Mouse (Mus musculus): ENCODE measurements around the gene Arid3b.

Gene Arid3b

DNA sequence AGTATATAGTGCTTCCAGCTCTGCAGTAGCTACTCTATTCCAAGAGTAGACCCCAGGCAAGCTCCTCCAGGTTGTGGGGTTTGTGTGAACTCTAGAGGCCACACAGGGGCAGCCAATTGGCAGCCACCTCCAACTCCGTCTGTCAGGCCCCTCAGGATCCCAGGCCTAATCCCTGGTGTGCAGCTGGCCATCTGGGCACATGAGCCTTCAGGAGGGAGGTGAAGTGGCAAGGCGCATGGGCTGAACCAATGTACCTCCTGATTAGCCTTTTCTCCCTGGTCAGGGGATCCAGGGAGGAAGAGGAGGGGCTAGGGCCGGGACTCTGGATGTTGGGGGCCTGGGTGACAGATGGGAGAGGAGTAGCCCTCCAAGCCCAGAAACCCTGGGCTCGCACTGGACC is 60.9 kb downstream of the Arid3b start:
- no peak for DNase-seq (ENCODE audit: low read depth, low spot score)

DNA sequence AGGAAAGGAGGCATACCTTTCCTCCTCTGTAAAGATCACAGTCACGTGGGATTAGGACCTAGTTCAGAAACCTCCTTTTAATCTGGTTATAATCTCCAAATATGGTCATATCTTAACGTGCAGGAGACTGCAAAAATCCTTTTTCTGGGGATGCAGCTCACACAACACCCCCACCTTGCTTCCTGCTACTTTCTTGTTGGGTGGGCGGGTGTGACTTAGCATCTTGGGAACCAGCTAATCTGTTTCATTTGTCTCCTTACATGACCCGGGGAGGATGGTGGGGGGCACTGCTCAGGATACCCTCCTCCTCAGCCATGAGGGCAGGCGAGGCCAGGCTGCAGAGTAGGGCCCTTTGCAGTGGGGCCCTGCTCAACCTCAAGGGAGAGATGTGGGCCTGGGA is 61.6 kb downstream of the Arid3b start:
- no peak for DNase-seq (ENCODE audit: low read depth, low spot score)

DNA sequence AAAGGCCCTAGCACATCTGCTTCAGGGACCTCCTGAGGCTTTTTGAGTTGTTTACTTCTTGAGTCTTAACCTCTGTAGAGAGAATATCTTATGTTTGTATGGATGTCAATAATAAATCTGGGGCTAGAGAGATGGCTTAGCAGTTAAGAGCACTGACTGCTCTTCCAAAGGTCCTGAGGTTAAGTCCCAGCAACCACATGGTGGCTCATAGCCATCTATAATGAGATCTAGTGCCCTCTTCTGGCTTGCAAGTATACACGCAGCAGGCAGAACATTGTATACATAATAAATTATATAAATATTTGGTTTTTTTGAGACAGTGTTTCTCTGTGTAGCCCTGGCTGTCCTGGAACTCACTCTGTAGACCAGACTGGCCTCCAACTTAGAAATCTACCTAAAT is 62.4 kb downstream of the Arid3b start:
- peak; percentile 47 for DNase-seq (ENCODE audit: low read depth, low spot score)

DNA sequence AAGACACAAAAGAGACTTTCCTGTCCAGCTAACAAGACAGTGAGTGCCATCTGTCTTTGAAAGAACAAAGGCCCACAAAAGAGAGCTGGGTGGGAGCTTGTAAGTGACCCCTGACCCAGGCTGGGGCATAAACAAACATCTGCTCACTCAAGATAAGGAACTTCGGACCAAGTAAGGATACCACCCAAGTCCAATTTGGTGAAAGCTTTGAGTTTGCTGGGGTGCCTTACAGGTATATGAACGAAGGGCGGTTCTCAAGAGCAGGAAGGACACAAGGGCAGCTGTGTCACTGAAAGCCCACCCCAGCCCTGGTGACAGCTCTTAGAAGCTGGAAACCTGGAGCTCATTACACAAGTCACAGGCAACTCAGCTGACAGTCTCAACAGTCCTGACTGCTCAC is 62.8 kb downstream of the Arid3b start:
- no peak for DNase-seq (ENCODE audit: low read depth, low spot score)

DNA sequence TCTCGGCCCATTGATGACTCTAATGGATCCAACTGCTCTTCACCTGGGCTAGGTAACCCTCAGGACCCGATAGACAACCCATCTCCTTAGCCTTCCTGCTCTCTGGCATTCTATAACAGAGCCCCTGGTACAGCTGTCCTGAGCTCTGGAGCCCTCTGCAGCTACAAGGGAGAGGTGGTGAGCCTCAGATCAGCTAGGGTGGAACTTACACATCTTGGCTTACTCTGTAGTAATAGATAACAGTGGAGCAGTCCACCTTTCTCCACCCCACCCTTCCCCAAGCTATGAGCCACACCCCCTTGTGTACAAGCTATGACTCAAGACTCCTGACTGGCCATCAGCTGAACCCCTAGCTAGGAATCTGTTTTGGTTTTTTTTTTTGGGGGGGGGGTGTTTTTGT is 65.8 kb downstream of the Arid3b start:
- DNase-seq (ENCODE audit: low read depth, low spot score), result no peak

DNA sequence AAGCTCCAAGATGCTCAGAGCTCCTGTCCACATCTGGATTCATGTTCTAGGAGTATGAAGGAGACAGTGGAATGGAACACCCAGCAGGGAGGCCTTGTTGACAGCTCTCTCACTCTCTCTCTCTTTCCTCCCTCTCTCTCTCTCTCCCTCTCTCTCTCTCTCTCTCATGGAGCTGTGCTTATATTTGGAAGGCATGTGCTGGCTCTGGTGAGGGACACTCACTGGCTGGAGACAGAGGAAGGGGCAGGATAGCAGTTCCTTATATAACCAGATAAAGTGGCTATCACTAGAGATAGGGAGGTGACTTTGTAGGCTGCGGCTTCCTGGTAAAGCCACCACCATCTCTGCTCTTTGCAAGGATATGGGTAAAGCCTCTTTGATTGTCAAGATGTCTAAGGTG is 66.4 kb downstream of the Arid3b start:
- no peak for DNase-seq (ENCODE audit: low read depth, low spot score)

DNA sequence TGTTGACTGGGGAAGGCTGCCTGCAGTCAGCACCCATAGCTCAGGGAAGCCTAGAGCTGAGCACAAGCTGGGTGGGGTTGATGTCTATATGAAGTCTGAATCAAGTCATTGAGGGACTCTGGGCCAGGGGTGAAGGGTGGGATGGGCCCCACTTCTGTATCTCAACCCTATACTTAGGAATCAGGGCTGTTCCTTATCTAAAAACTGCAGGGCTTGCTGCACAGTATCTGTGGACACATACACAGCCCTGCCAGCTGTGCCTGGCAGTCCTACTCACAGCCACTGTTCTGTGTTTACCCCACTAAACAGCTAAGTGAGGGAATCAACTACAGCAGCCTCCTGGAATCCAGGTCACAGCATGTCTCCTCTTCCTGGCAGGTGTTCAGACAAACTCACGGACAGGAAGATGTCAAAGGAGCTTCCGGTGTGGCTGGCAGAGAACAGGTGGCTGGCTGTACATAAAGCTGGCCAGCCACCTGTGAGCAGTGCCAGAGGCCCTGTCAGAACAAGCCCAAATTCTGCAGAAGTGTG is 67.0 kb downstream of the Arid3b start:
- no peak for DNase-seq (ENCODE audit: low read depth, low spot score)

DNA sequence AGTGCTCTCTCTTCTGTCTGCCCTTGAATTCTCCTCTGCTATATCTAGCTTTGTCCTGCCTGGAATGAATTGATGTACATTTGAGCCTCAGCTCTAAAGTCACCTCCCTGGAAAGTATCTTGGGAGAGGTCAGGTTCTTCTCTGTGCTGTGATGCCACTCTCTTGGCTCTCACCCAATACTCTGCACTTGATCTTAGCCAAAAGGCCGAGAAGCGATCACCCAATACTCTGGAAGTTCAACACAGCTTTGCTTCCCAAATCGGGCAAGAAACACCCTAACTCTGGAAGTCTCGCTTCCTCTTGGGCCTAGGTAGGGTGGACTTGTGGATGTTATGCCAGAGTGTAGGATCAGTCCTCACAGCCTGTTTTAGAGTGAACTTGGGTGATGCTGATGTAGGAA is 69.4 kb downstream of the Arid3b start:
- no peak for DNase-seq (ENCODE audit: low read depth, low spot score)

DNA sequence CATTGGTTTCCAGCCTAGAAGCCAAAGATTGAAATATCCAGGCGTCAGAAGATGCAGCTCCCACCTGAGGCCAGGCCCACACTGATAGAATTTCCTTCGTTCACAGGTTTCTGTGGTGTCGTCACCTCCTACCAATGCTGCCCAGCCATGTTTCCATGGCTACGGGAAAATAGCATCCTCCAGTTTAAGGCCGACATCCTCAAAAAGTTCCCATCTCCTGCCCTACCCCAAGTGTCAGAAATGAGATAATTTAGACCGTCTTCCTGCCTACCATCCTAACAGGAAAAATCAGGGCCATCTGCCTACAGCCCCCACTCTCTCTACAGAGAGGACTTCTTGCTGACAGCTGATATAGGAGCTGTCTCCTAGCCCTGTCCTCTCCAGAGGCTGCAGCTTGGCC is 70.2 kb downstream of the Arid3b start:
- DNase-seq (ENCODE audit: low read depth, low spot score), result no peak

DNA sequence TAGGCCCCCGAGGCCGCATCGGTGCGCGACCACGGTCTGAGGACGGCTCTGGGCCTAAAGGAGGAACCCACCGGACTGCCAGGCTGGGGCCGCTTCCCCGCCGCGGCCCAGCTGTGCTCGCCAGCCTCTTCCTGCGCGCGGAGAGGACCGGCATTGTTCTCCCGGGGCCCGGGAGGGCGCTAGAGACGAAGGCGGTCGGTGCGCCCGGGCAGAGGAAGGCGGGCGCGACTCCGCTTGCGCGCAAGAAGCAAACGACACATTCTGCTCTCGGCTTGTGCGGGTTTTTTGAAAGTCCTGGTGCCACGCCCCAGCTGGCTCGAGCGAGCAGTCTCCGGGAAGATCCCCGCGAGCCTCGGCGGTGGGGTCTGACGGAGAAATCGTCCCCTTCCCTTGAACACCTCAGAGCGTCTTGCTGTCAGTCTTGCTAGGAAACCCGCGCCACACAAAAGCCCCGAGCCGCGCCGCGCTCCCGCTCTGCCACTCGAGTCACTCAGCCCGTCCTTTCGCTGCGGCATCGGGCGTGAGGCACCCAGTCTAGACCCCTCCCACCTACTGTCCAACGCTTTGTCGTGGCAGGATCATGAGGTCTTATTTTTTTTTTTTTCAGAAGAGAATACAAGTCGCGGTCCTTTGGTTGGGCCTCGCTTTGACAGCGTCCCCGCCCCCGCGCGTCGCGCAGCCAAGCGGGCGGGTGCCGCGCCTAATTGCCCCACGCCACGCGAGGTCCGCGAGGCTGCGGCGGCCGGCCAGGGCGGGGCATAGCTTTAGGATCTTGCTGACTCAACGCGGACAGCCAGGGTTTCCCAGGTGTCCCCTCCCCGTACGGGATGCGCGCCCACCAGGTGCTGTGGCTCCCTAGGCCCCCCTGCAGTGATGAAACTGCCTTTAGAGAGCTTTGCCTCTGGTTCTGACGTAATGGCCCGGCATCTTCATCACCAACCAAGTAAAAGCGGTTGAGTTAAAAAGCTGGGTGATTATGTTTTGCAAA is 70.9 kb downstream of the Arid3b start, which contains the start of gene Clk3:
Gene Clk3 (minus strand): TSS at position 497 of the 988 bp plus-strand sequence.
- DNase-seq (ENCODE audit: low read depth, low spot score), result peak; percentile 82

DNA sequence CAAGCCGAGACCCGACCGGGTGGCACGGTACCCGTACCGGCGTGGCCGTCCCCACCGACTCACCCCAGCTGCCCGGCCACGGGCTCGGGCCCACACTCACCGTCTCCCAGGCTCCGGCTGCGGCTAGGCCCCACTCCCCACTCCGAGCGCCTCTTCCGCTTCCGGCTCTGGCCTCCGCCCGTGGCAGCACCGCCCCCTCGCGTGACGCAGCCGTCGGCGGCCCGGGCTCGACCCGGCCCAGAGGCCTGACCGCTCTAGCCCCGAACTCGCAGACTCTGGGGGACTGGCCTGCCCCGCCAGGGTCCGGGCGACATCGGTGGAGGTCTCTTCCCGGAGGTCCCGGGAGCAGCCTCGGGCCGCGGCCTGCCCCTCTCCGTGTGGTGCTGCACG is 71.6 kb downstream of the Arid3b start:
- peak; percentile 94 for DNase-seq (ENCODE audit: low read depth, low spot score)

DNA sequence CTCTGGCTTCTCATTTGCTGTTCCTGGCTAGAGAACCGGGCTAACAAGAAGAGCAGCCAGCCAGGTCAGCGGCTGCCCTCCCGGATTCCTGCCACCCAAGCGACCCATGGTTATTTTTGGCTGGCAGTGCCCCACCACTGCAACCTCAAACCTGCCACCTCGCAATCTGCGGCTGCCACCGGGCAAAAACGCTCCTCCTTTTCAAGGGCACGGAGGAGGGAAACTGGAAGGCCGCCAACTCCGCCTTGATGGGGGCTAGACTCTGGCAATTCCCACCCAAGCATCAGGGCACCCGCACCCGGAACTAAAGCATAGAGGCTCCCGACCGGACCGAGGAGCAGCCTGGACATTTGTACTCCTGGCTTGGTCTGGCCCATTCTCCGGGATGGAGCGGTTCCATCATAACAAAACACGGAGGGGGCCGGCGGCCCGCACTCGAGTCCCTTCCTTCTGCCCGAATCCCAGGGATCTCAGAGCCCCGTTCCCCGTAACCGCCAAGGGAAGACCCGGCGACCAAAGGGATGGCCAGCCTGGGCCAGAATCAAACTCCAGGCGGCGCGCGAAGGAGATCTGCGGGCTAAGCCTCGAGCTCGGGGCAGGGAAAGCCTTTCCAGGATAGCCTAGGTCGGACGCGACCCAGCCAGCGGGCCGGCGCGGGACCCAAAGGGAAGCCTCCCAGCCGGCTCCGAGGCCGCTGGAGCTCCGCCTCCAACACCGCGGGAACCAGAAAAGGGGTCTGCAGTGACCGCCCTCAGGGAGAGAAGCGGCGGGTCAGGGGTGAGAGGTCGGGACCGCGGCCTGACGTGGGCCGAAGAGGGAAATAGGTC is 72.2 kb downstream of the Arid3b start:
- no peak for DNase-seq (ENCODE audit: low read depth, low spot score)

DNA sequence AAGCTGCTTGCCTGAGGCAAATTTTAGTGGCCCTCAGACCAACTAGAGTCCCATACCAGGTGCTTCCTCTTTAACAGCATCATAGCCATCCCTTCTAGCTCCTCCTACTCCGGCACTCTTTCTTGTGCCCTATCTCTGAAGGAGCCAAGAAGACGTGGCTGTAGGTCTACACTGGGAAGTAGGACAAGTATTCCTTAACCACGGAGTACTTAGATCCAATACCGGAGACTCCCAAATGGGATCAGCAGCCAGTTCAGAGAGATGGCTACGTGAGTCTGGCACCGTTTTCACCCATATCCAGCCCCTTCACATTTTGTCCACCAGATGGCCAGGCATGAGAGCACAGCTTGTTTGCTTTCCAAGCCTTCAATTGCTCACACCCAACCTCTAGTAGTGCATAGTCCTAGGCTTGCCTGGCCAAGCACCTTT is 74.0 kb downstream of the Arid3b start:
- peak; percentile 56 for DNase-seq (ENCODE audit: low read depth, low spot score)

DNA sequence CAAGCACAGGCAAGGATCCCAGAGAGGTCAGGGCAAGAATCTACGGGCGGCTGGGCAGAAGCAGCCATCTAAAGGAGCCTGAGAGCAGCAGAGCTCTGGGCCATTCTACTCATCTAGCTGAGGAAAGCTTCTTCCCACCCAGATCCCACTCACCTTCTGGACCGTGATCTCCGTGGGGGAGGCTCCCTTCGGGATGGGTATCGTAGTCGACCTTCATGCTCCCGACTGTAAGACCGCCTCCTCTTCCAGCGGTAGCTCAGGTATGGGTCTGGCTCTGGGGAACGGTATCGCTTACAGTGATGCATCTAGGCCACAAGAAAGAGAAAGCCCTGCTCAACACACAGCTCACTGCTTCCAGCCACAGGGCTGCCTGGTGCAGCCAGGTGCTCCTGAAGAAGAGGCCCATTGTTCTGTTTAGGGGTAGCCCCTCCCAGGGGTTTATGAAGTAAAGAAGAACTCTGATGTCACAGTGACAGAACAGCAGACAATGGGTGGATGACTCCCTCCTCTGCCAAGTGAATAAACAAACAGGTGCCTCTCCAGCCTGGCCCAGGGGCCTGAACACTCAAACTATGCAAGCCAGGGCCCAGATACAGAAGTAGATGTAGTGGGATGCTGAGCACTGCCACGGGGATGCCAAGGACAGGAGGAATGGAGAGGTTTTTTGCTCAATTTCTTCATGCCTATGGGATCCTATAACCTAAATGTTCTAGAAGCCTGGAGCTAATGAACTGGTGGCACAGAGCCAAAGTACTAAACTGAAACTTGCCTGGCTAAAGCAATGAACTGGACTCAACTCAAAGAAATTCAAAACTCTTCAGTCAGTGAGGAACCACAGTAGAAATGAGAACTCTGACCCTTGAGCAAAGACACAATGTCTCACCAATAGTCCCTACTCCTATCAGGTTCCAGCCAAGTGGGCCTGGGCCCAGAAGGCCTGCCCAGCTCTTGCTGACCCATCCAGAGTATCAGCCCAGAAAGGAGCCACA is 74.7 kb downstream of the Arid3b start:
- DNase-seq (ENCODE audit: low read depth, low spot score), result no peak

DNA sequence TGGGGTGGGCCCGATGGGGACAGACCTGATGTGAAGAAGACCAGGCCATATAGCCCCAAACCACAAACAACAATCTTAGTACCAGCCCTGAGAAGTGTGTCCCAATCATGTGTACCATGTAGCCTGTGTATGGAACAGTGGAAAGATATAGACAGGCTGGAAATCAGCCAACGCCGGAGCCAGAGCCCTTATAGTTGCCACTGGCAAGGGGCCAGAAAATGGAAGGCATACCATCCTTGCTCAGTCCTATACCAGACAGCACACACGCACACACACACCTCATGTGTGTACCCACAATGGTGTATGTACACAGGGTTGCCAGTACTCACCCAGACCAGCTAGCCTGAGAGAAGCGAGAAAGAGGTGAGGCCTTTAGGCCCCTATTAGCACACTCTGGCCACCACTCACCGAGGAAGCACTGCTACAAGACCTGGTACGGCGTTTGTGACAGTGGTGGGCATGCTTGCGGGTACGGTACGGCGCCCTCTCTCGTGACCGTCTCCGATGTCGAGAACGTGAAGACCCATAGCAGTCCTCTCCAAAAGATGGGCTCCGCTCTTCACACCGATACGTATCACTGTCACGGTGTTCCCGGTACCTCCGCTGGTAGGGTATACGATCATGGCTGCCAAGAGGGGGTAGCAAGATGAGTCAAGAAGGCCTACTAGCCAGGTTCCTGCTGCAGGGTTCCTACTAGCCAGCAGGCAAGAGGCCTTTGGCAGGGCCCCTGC is 76.0 kb downstream of the Arid3b start:
- DNase-seq (ENCODE audit: low read depth, low spot score), result no peak

DNA sequence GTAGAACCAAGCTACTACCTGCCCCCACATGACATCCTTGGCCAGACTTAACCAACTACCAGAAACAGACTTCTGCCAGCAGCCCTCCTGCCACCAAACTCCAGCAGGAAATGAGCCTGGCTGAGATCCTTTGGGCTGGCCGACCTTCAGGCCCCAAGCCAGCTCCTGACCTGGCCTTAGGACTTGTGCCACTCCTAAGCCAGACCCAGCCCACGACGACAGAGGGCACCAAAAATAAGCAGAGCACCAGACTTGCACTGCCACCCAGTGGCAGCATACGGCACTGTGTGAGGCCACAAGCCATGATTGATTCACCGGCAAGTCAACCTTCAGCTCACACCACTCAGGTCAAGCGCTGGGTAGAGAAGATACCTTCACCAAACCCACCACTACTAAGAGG is 77.3 kb downstream of the Arid3b start:
- peak; percentile 92 for DNase-seq (ENCODE audit: low read depth, low spot score)

DNA sequence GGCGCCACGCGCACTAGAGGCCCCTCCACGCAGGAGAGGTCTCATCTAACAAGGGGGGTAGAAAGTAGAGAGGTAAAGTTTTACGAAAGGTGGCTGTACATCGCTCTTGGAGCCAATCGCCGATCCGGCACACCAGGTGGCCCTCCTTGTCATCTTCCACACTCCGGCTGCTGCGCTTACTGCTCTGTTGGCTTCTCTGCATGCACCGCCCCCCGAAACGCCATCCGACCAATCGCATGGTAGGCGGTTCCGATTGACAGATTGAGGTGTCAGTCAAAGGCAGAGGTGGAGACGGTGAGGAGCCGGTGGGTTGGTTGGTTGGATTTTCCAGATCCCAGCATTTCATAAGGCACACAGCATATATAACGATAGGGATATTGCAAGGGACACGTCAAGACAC is 78.1 kb downstream of the Arid3b start:
- peak; percentile 92 for DNase-seq (ENCODE audit: low read depth, low spot score)

DNA sequence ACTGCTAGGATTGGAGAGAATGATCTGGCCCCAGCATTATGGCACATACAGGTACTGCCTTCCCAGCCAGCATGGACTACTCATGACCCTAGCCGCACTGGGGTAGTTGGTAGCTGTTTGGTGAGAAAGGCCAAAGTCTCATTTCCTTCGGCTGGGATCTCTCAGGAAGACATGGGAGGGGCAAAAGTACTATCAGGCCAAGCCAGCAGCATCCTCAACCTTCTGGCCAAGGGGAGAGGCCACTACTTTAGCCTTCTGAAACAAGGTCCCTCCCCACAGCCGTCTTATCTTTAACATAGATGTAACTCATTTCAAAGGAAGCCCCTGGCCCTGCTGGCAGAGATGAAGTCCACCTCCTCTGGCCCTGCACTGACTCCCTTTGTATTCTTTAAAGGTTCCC is 79.0 kb downstream of the Arid3b start:
- no peak for DNase-seq (ENCODE audit: low read depth, low spot score)

DNA sequence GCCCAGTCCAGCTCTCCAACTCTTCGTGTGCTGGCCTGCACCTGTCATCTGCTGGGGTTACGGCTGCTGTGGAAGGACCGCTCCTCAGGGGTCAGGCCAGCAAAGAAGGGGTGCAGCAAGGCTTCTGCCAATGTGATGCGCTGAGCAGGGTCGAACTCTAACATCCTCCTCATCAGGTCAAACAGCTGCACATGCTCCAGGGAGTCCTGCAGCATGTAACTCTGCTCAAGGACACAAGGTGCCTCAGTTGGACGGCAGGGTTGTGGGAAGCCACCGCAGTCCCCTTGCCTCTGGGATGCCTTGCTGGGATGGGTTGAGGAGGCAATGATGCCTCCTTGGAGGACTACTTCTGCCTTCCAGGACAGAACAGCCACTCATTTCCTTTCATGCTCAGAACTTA is 85.7 kb downstream of the Arid3b start:
- no peak for DNase-seq (ENCODE audit: low read depth, low spot score)

DNA sequence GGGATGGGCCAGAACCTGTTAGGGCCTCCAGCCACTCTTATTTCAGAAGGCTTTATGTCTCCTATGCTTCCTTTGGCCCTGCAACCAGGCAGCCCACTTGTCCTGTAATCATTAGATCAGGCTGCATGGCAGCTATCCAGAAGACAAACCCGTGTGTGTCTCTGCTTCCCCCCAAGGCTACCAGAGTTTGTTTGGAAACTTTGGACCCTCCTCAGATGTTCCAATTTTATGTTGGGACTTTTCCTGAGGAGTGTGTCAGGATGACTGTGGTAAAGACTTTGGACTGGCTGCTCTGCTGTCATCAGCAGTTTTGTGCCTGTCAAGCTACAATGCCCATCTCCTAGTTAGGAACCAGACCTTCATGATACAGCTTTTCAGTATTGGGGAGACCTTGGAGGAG is 87.8 kb downstream of the Arid3b start:
- DNase-seq (ENCODE audit: low read depth, low spot score), result no peak
